ENCODE assay signal across 24 mouse cellular contexts in the genomic region with DNA sequence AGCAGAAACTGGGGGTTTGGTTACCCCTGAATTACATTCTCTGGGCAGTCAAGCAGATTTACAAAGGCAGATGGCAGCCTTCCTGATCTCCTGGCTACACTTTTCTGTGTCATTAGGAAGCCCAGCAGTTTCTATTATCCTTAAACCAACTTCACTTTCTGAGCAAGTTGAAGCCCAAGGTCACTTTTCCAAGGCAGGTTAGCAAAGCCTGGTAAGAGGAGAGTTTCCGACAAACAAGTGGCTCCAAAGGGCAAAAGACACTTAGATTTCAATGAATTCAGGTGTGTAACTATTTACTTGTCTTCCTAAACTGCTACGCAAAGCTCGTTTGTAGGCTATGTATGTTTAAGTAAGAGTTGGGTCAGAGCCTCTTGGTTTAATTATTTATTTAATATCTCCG. TPM values are rescaled to one million over a fixed set of nuclear protein-coding genes. Genes with fewer than 3 reads are reported as not detected.
A peak's percentile ranks its signal among the peaks of the same experiment; 100 is the strongest.
DNase-seq lines count a peak whose midpoint lies in the region; ATAC-seq and TF ChIP-seq lines count a peak whose summit lies in the region.
"Had no signal": no experiment of that assay in that cellular context is flagged by ENCODE, and none has a peak within 500 bp of the region (broad histone marks: within the 10 kb centered on the region; RNA-seq: fewer than 3 reads in every experiment).

No protein-coding gene starts in this region.

- DNase-seq in cerebellum, adult 2 months, result peak in 1 of 2 experiments; percentile 23
- DNase-seq in cerebellum, postnatal 36 days, result no peak
- DNase-seq in kidney, adult 9 months, result peak; percentile 59
- DNase-seq in kidney, adult 8-10 months, result no peak
- DNase-seq in stomach, postnatal 0 days (ENCODE audit: low spot score), result no peak
- no peak for DNase-seq in left cerebral cortex, adult 2 months (ENCODE audit: extremely low spot score in 1 of 2, low spot score in 2 of 2)
- DNase-seq in urinary bladder, postnatal 36 days (ENCODE audit: low spot score in 2 of 2), result no peak
- DNase-seq: B cell, adult 2 months; embryo, embryonic 11 days; gastrocnemius, postnatal 25 days; heart, postnatal 10 days had no signal

- no peak overlapping the region for H3K4me3 ChIP-seq in cerebellum, adult 2 months (replicated peaks; ENCODE audit: insufficient read depth, low read depth, low read length)
- H3K4me3 ChIP-seq in stomach, postnatal 0 days (ENCODE audit: low read depth, low read length), result no peak overlapping the region
- no peak overlapping the region for H3K4me3 ChIP-seq in left cerebral cortex, adult 2 months
- H3K4me3 ChIP-seq: embryonic facial prominence, embryonic 10.5 days; embryonic facial prominence, embryonic 13.5 days; erythroblast, embryonic 14.5 days; forebrain, embryonic 12.5 days; forebrain, embryonic 15.5 days; heart, embryonic 12.5 days; heart, embryonic 15.5 days; hindbrain, embryonic 13.5 days had no signal

- 75% methylated on average over 4 of the region's 4 CpGs for WGBS in cerebellum, adult 2 months
- WGBS in stomach, postnatal 0 days, result 76% methylated on average over 4 of the region's 4 CpGs

- no peak for ATAC-seq in stomach, postnatal 0 days (ENCODE audit: low FRiP score, low TSS enrichment)
- ATAC-seq: forebrain, embryonic 15.5 days; hindbrain, embryonic 16.5 days; Patski had no signal

- H3K9me3 ChIP-seq in stomach, postnatal 0 days (ENCODE audit: control insufficient read depth, low read length), result no peaks in the 10 kb centered on the region
- H3K9me3 ChIP-seq: embryonic facial prominence, embryonic 10.5 days; embryonic facial prominence, embryonic 13.5 days; forebrain, embryonic 12.5 days; forebrain, embryonic 15.5 days; G1E; heart, embryonic 12.5 days; heart, embryonic 15.5 days; hindbrain, embryonic 10.5 days; hindbrain, embryonic 13.5 days had no signal

- H3K4me1 ChIP-seq in cerebellum, adult 2 months (ENCODE audit: control insufficient read depth, insufficient read depth, low read length), result peaks cover 43% of the 10 kb centered on the region
- no peaks in the 10 kb centered on the region; the same call in 1 of the 2 replicates for H3K4me1 ChIP-seq in stomach, postnatal 0 days (replicated peaks; ENCODE audit: control insufficient read depth, insufficient read depth)

- H3K9ac ChIP-seq in stomach, postnatal 0 days (ENCODE audit: low read length), result no peak overlapping the region
- H3K9ac ChIP-seq: embryonic facial prominence, embryonic 13.5 days; forebrain, embryonic 12.5 days; forebrain, embryonic 15.5 days; heart, embryonic 12.5 days; heart, embryonic 15.5 days; hindbrain, embryonic 13.5 days had no signal

- no peak for TF ChIP-seq EP300 in stomach, postnatal 0 days (optimal IDR thresholded peaks at IDR 0.05)

- TF ChIP-seq POLR2A in cerebellum, adult 2 months (IDR thresholded peaks at IDR 0.05; ENCODE audit: borderline replicate concordance, insufficient read depth, low read length), result no peak

- no peak overlapping the region for H3K4me2 ChIP-seq in stomach, postnatal 0 days (replicated peaks; ENCODE audit: low read depth)
- H3K4me2 ChIP-seq: forebrain, embryonic 12.5 days; forebrain, embryonic 15.5 days; heart, embryonic 12.5 days; heart, embryonic 15.5 days; hindbrain, embryonic 13.5 days had no signal

- H3K27me3 ChIP-seq in cerebellum, adult 2 months (ENCODE audit: control insufficient read depth, insufficient read depth, low read length), result no peaks in the 10 kb centered on the region
- no peaks in the 10 kb centered on the region for H3K27me3 ChIP-seq in stomach, postnatal 0 days (ENCODE audit: control insufficient read depth, insufficient read depth, low read length)
- H3K27me3 ChIP-seq: embryonic facial prominence, embryonic 13.5 days; forebrain, embryonic 12.5 days; forebrain, embryonic 15.5 days; heart, embryonic 12.5 days; heart, embryonic 15.5 days; hindbrain, embryonic 13.5 days; Patski had no signal

- peak overlapping the region; percentile 17; the same call in 1 of the 2 replicates for H3K27ac ChIP-seq in cerebellum, adult 2 months (ENCODE audit: insufficient read depth, low read length)
- peak overlapping the region; percentile 46 for H3K27ac ChIP-seq in stomach, postnatal 0 days (replicated peaks)
- H3K27ac ChIP-seq in left cerebral cortex, adult 2 months, result no peak overlapping the region
- H3K27ac ChIP-seq: embryonic facial prominence, embryonic 10.5 days; embryonic facial prominence, embryonic 13.5 days; forebrain, embryonic 12.5 days; heart, embryonic 15.5 days had no signal

- no peaks in the 10 kb centered on the region for H3K36me3 ChIP-seq in stomach, postnatal 0 days (ENCODE audit: control insufficient read depth, insufficient read depth, low read length)
- H3K36me3 ChIP-seq: embryonic facial prominence, embryonic 13.5 days; forebrain, embryonic 15.5 days; heart, embryonic 15.5 days had no signal

- intact Hi-C loops in left cerebral cortex, adult 2 months (cut with DNase I), result no loop called here

- no peak for TF ChIP-seq CTCF in cerebellum, adult 2 months (IDR thresholded peaks at IDR 0.05; ENCODE audit: borderline replicate concordance, insufficient read depth, low read depth, low read length)
- TF ChIP-seq CTCF in stomach, postnatal 0 days (IDR thresholded peaks at IDR 0.05; ENCODE audit: low read depth), result no peak
- no peak for TF ChIP-seq CTCF in left cerebral cortex, adult 2 months (IDR thresholded peaks at IDR 0.05)

RNA-seq across cellular contexts. Expression of gene Fkbpl, which starts 1.2 kb away (rescaled TPM):
- 7.4 and 8.5 TPM in 2 replicates for polyA plus RNA-seq in cerebellum, adult 2 months (2012; rRNA removed)
- 12.4 and 12.8 TPM in 2 replicates for polyA plus RNA-seq in stomach, postnatal 0 days (2015; fragmentation: Nextera tagmentation; extraction: Ambion mirVana)
- 10 to 100 TPM; 10.9 to 16.9 TPM for total RNA-seq in left cerebral cortex, adult 2 months (2021)

RNA-seq across cellular contexts. Expression of gene Atf6b, which starts 3.6 kb away (rescaled TPM):
- 61.4 and 69.4 TPM in 2 replicates for polyA plus RNA-seq in cerebellum, adult 2 months (2012; rRNA removed)
- 35.4 and 39.3 TPM in 2 replicates for polyA plus RNA-seq in stomach, postnatal 0 days (2015; fragmentation: Nextera tagmentation; extraction: Ambion mirVana)
- total RNA-seq in left cerebral cortex, adult 2 months (2021), result 10 to 100 TPM; 64.3 to 66.4 TPM

RNA-seq across cellular contexts. Expression of gene Prrt1, which starts 14.0 kb away (rescaled TPM):
- polyA plus RNA-seq in cerebellum, adult 2 months (2012; rRNA removed), result 194 and 222 TPM in 2 replicates
- polyA plus RNA-seq in stomach, postnatal 0 days (2015; fragmentation: Nextera tagmentation; extraction: Ambion mirVana), result 0.44 and 0.67 TPM in 2 replicates
- total RNA-seq in left cerebral cortex, adult 2 months (2021), result 100 to 1,000 TPM; 172 to 205 TPM
- total RNA-seq: CH12.LX, G1E had no signal
- polyA plus RNA-seq: erythroblast, embryonic 14.5 days; G1E; heart, embryonic 12.5 days had no signal

RNA-seq across cellular contexts. Expression of gene Ppt2, which starts 15.1 kb away (rescaled TPM):
- 57.3 and 66.9 TPM in 2 replicates for polyA plus RNA-seq in cerebellum, adult 2 months (2012; rRNA removed)
- 16.5 and 18.7 TPM in 2 replicates for polyA plus RNA-seq in stomach, postnatal 0 days (2015; fragmentation: Nextera tagmentation; extraction: Ambion mirVana)
- 10 to 100 TPM; 47.3 to 48.6 TPM for total RNA-seq in left cerebral cortex, adult 2 months (2021)

RNA-seq across cellular contexts. Expression of gene Tnxb, which starts 27.0 kb away (rescaled TPM):
- 1.6 and 1.8 TPM in 2 replicates for polyA plus RNA-seq in cerebellum, adult 2 months (2012; rRNA removed)
- polyA plus RNA-seq in stomach, postnatal 0 days (2015; fragmentation: Nextera tagmentation; extraction: Ambion mirVana), result 1.9 and 2.4 TPM in 2 replicates
- 1 to 10 TPM; 1.5 to 2.4 TPM for total RNA-seq in left cerebral cortex, adult 2 months (2021)
- total RNA-seq: CH12.LX had no signal
- polyA plus RNA-seq: embryonic facial prominence, embryonic 10.5 days; erythroblast, embryonic 14.5 days; G1E had no signal

Comparison
In these comparisons a context has a peak if more than half of its experiments do, and no peak if none do; other contexts are left out.
1. RNA of gene Prrt1, which starts 14.0 kb away (polyA plus RNA-seq): 194 to 222 TPM in cerebellum, adult 2 months; 0.44 to 0.67 TPM in stomach, postnatal 0 days; every median in the first group is over 100 times any median in the second.